Mouse (Mus musculus) stomach, embryonic 14.5 days (tissue): ENCODE measurements around the gene Neurl1a. TPM values are rescaled to one million over a fixed set of nuclear protein-coding genes. Genes with fewer than 3 reads are reported as not detected.

Source experiments
- ATAC-seq: fragments of 200-750 bp; cut with Nextera tagmentation; 2 replicates; pipeline ENCODE4 v1.8.0; 2017; ENCODE audit warnings: low read depth, moderate TSS enrichment; ENCODE audit not compliant: insufficient number of reproducible peaks, insufficient read depth, low FRiP score
- H3K27ac ChIP-seq: fragments of 300-500 bp; sonication (generic); 2 replicates; pipeline ENCODE4 v1.5.1; 2014; ENCODE audit warnings: mild to moderate bottlenecking, low read length, moderate library complexity, mixed read lengths
- H3K27me3 ChIP-seq: fragments of 300-500 bp; sonication (generic); 2 replicates; pipeline ENCODE4 v1.6.1; 2014; ENCODE audit warnings: low read length, control low read depth, mixed read lengths; ENCODE audit not compliant: control insufficient read depth, insufficient read depth
- H3K36me3 ChIP-seq: fragments of 300-500 bp; sonication (generic); 2 replicates; pipeline ENCODE4 v1.6.1; 2014; ENCODE audit warnings: mild to moderate bottlenecking, control low read depth, low read length, moderate library complexity, mixed read lengths; ENCODE audit not compliant: control insufficient read depth, insufficient read depth
- H3K4me1 ChIP-seq: fragments of 300-500 bp; sonication (generic); 2 replicates; pipeline ENCODE4 v1.6.1; 2014; ENCODE audit warnings: low read length, control low read depth, mixed read lengths; ENCODE audit not compliant: control insufficient read depth, insufficient read depth
- H3K4me2 ChIP-seq: fragments of 300-500 bp; sonication (generic); replicated peaks from 2 replicates; pipeline ENCODE4 v1.6.1; 2014; ENCODE audit warnings: low read depth, low read length, control low read depth
- H3K4me3 ChIP-seq: fragments of 300-500 bp; sonication (generic); 2 replicates; pipeline ENCODE4 v1.5.1; 2014; ENCODE audit warnings: low read depth, low read length, control low read depth
- H3K9ac ChIP-seq: fragments of 300-500 bp; sonication (generic); replicated peaks from 2 replicates; pipeline ENCODE4 v1.6.1; 2014; ENCODE audit warnings: low read depth, mild to moderate bottlenecking, control low read depth, low read length, moderate library complexity, mixed read lengths
- H3K9me3 ChIP-seq: fragments of 300-500 bp; sonication (generic); 2 replicates; pipeline ENCODE4 v1.6.1; 2016; ENCODE audit warnings: low read depth, low read length, control low read depth; ENCODE audit not compliant: control insufficient read depth
- WGBS: fragments of 180-500 bp; shearing (Covaris S2); extraction: QIAGEN DNeasy Blood & Tissue Kit; methylation state at CpG from one replicate; pipeline ENCODE4 v1.1.7; 2014; 5-methylcytosine and 5-hydroxymethylcytosine counted together
- polyA plus RNA-seq: library from polyadenylated mRNA; unstranded; fragments of >200 nt; fragmentation: Nextera tagmentation; extraction: Ambion mirVana; gene quantifications from 2 replicates; pipeline ENCODE4 v1.2.1, GENCODE M21; 2014

The Neurl1a gene
- polyA plus RNA-seq, 1 experiment from 2014 or later: 10.2 TPM

GRCm38 (mm10) chr19:47188515-47189128 lies 10.0 kb downstream of the Neurl1a start:
- ATAC-seq: no peak

GRCm38 (mm10) chr19:47192158-47192557 lies 13.5 kb downstream of the Neurl1a start:
- 91% methylated on average over 5 of the region's 5 CpGs for WGBS
- Histone ChIP-seq H3K27ac (no peak overlapping the region), H3K4me1 (no peaks in the 10 kb centered on the region), H3K9ac (no peak overlapping the region), H3K27me3 (no peaks in the 10 kb centered on the region), H3K36me3 (no peaks in the 10 kb centered on the region), H3K4me3 (no peak overlapping the region), H3K9me3 (no peaks in the 10 kb centered on the region), H3K4me2 (no peak overlapping the region)
- ATAC-seq: no peak

More at GRCm38 (mm10) chr19:47188515-47189128, 10.0 kb downstream of the Neurl1a start:
- H3K27me3 ChIP-seq: no peaks in the 10 kb centered on the region
- H3K36me3 ChIP-seq: no peaks in the 10 kb centered on the region
- WGBS: 82% methylated on average over 11 of the region's 11 CpGs
- no peaks in the 10 kb centered on the region for H3K4me1 ChIP-seq
- no peaks in the 10 kb centered on the region for H3K9me3 ChIP-seq
- H3K4me2 ChIP-seq: no peak overlapping the region
- no peak overlapping the region for H3K9ac ChIP-seq
- H3K27ac ChIP-seq: peak overlapping the region; percentile 39; the same call in 1 of the 2 replicates
- H3K4me3 ChIP-seq: no peak overlapping the region

- no peaks in the 10 kb centered on the region for H3K27me3 ChIP-seq
- H3K4me1 ChIP-seq: peaks cover 22% of the 10 kb centered on the region
- no peak overlapping the region for H3K27ac ChIP-seq
- H3K36me3 ChIP-seq: no peaks in the 10 kb centered on the region
- H3K4me2 ChIP-seq: no peak overlapping the region
- no peak for ATAC-seq
- no peak overlapping the region for H3K4me3 ChIP-seq
- no peaks in the 10 kb centered on the region for H3K9me3 ChIP-seq
- H3K9ac ChIP-seq: no peak overlapping the region
- WGBS: 75% methylated on average over 13 of the region's 13 CpGs
Observed at GRCm38 (mm10) chr19:47198671-47199350, 20.2 kb downstream of the Neurl1a start.

- Histone ChIP-seq H3K4me2 (peak overlapping the region; percentile 22; the same call in 1 of the 2 replicates), H3K4me3 (no peak overlapping the region), H3K27ac (peak overlapping the region; percentile 97), H3K9me3 (no peaks in the 10 kb centered on the region), H3K36me3 (no peaks in the 10 kb centered on the region), H3K27me3 (no peaks in the 10 kb centered on the region), H3K4me1 (peaks cover 22% of the 10 kb centered on the region), H3K9ac (no peak overlapping the region; the same call in 1 of the 2 replicates)
- WGBS: 25% methylated on average over 12 of the region's 12 CpGs
- ATAC-seq: peak; percentile 73; the same call in 1 of the 2 replicates
Observed at GRCm38 (mm10) chr19:47201972-47202371, 23.4 kb downstream of the Neurl1a start.

- H3K9ac ChIP-seq: no peak overlapping the region; the same call in 1 of the 2 replicates
- ATAC-seq: peak; percentile 57; the same call in 1 of the 2 replicates
- peak overlapping the region; percentile 97 for H3K27ac ChIP-seq
- H3K36me3 ChIP-seq: no peaks in the 10 kb centered on the region
- H3K4me3 ChIP-seq: no peak overlapping the region
- WGBS: 40% methylated on average over 6 of the region's 6 CpGs
- no peaks in the 10 kb centered on the region for H3K9me3 ChIP-seq
- H3K4me1 ChIP-seq: peaks cover 22% of the 10 kb centered on the region
- no peaks in the 10 kb centered on the region for H3K27me3 ChIP-seq
- H3K4me2 ChIP-seq: 0 out of 2 replicates have a peak overlapping the region, but pooled peaks have one; percentile 19
Observed at GRCm38 (mm10) chr19:47202429-47202828, 23.8 kb downstream of the Neurl1a start.

- peaks cover 22% of the 10 kb centered on the region for H3K4me1 ChIP-seq
- ATAC-seq: no peak
- H3K9me3 ChIP-seq: no peaks in the 10 kb centered on the region
- WGBS: 87% methylated on average over 6 of the region's 6 CpGs
- H3K36me3 ChIP-seq: no peaks in the 10 kb centered on the region
- 0 out of 2 replicates have a peak overlapping the region, but pooled peaks have one; percentile 5 for H3K4me2 ChIP-seq
- no peaks in the 10 kb centered on the region for H3K27me3 ChIP-seq
- no peak overlapping the region for H3K9ac ChIP-seq
- peak overlapping the region; percentile 97 for H3K27ac ChIP-seq
- no peak overlapping the region for H3K4me3 ChIP-seq
Observed at GRCm38 (mm10) chr19:47203042-47203441, 24.4 kb downstream of the Neurl1a start.

GRCm38 (mm10) chr19:47204653-47205052 lies 26.0 kb downstream of the Neurl1a start:
- Histone ChIP-seq H3K27ac (no peak overlapping the region), H3K9ac (no peak overlapping the region), H3K36me3 (no peaks in the 10 kb centered on the region), H3K4me3 (no peak overlapping the region), H3K9me3 (no peaks in the 10 kb centered on the region), H3K4me2 (no peak overlapping the region), H3K4me1 (peaks cover 19% of the 10 kb centered on the region), H3K27me3 (no peaks in the 10 kb centered on the region)
- ATAC-seq: no peak
- WGBS: 80% methylated on average over 6 of the region's 6 CpGs

- Histone ChIP-seq H3K4me1 (peaks cover 16% of the 10 kb centered on the region), H3K36me3 (no peaks in the 10 kb centered on the region), H3K4me3 (no peak overlapping the region), H3K4me2 (no peak overlapping the region), H3K27me3 (no peaks in the 10 kb centered on the region), H3K9me3 (no peaks in the 10 kb centered on the region), H3K27ac (no peak overlapping the region), H3K9ac (no peak overlapping the region)
- WGBS: 72% methylated on average over 1 of the region's 1 CpGs
- no peak for ATAC-seq
Observed at GRCm38 (mm10) chr19:47206126-47206525, 27.5 kb downstream of the Neurl1a start.
